Mouse (Mus musculus) ES-E14 (cell line): ENCODE results near the gene Colq.

ENCODE experiments used
- CHD2 ChIP-seq: IDR thresholded peaks from 2 replicates; pipeline ENCODE4 v1.6.1; 2014; ENCODE audit warnings: mild to moderate bottlenecking, low read depth, low read length, inconsistent platforms
- HCFC1 ChIP-seq: IDR thresholded peaks from 2 replicates; pipeline ENCODE4 v1.6.1; 2012; ENCODE audit warnings: low read length, inconsistent platforms, borderline replicate concordance; ENCODE audit not compliant: insufficient read depth
- MAFK ChIP-seq: IDR thresholded peaks from 2 replicates; pipeline ENCODE4 v1.6.1; 2014; ENCODE audit warnings: mild to moderate bottlenecking, low read depth, low read length, inconsistent platforms; ENCODE audit not compliant: insufficient read depth
- ZNF384 ChIP-seq: IDR thresholded peaks from 2 replicates; pipeline ENCODE4 v1.6.1; 2012; ENCODE audit warnings: low read depth, low read length, inconsistent platforms

GRCm38 (mm10) chr14:31586451-31586850 is 4.7 kb downstream of the Colq start:
- TF ChIP-seq ZNF384 (no peak), MAFK (no peak), CHD2 (no peak), HCFC1 (no peak)
